Mouse (Mus musculus) midbrain, embryonic 16.5 days (tissue): Measurements from ENCODE around the gene Oxct2b. TPM values are rescaled to one million over a fixed set of nuclear protein-coding genes. Genes with fewer than 3 reads are reported as not detected.
A peak's percentile ranks its signal among the peaks of the same experiment; 100 is the strongest.

Experiments used
- ATAC-seq: fragments of 200-750 bp; cut with Nextera tagmentation; 2 replicates; pipeline ENCODE4 v1.8.0; 2017; ENCODE audit warnings: moderate TSS enrichment
- H3K27ac ChIP-seq: fragments of 300-500 bp; sonication (generic); 2 replicates; pipeline ENCODE4 v1.5.1; 2014; ENCODE audit warnings: mild to moderate bottlenecking, low read length, mixed read lengths
- H3K27me3 ChIP-seq: fragments of 300-500 bp; sonication (generic); 2 replicates; pipeline ENCODE4 v1.6.1; 2014; ENCODE audit warnings: low read depth, low read length, mixed read lengths; ENCODE audit not compliant: control insufficient read depth, insufficient read depth
- H3K36me3 ChIP-seq: fragments of 300-500 bp; sonication (generic); 2 replicates; pipeline ENCODE4 v1.6.1; 2014; ENCODE audit warnings: mild to moderate bottlenecking, low read length, moderate library complexity, mixed read lengths; ENCODE audit not compliant: control insufficient read depth, insufficient read depth
- H3K4me1 ChIP-seq: fragments of 300-500 bp; sonication (generic); 2 replicates; pipeline ENCODE4 v1.6.1; 2014; ENCODE audit warnings: mild to moderate bottlenecking, low read length, mixed read lengths; ENCODE audit not compliant: control insufficient read depth, insufficient read depth
- H3K4me2 ChIP-seq: fragments of 300-500 bp; sonication (generic); 2 replicates; pipeline ENCODE4 v1.6.1; 2014; ENCODE audit warnings: mild to moderate bottlenecking, low read length, mixed read lengths
- H3K4me3 ChIP-seq: fragments of 300-500 bp; sonication (generic); 2 replicates; pipeline ENCODE4 v1.5.1; 2014; ENCODE audit warnings: low read depth, mild to moderate bottlenecking, low read length, moderate library complexity, mixed read lengths
- H3K9ac ChIP-seq: fragments of 300-500 bp; sonication (generic); 2 replicates; pipeline ENCODE4 v1.6.1; 2014; ENCODE audit warnings: low read depth, low read length, mixed read lengths
- H3K9me3 ChIP-seq: fragments of 300-500 bp; sonication (generic); replicated peaks from 2 replicates; pipeline ENCODE4 v1.6.1; 2014; ENCODE audit warnings: mild to moderate bottlenecking, low read length, mixed read lengths; ENCODE audit not compliant: control insufficient read depth, poor library complexity, severe bottlenecking
- WGBS: fragments of 180-500 bp; shearing (Covaris S2); extraction: QIAGEN DNeasy Blood & Tissue Kit; methylation state at CpG from one replicate; pipeline ENCODE4 v1.1.7; 2014; 5-methylcytosine and 5-hydroxymethylcytosine counted together
- polyA plus RNA-seq: library from polyadenylated mRNA; unstranded; fragments of >200 nt; fragmentation: Nextera tagmentation; extraction: Ambion mirVana; gene quantifications from 2 replicates; pipeline ENCODE4 v1.2.1, GENCODE M21; 2015

The Oxct2b gene
- polyA plus RNA-seq, 1 experiment from 2014 or later = 0.54 TPM

DNA sequence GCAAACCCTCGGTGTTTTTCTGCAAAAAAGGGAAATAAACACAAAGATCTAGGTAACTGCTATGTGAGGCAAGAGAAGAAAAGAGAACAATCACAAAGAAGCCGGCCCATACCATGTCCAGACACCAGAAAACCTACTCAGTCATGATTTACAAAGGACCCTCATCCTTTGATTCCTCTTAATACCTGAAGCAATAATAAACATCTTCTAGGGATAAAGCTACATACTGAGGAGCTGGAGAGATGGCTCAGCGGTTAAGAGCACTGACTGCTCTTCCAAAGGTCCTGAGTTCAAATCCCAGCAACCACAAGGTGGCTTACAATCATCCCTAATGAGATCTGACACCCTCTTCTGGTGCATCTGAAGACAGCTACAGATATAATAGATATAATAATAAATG, 21.5 kb downstream of the Oxct2b start:
- WGBS = 82% methylated on average over 3 of the region's 3 CpGs
- no peak for ATAC-seq
- Histone ChIP-seq H3K27me3 (no peaks in the 10 kb centered on the region), H3K9ac (no peak overlapping the region), H3K4me3 (no peak overlapping the region), H3K9me3 (no peaks in the 10 kb centered on the region), H3K4me1 (peaks cover 19% of the 10 kb centered on the region), H3K4me2 (no peak overlapping the region), H3K27ac (no peak overlapping the region), H3K36me3 (peaks cover 12% of the 10 kb centered on the region)

DNA sequence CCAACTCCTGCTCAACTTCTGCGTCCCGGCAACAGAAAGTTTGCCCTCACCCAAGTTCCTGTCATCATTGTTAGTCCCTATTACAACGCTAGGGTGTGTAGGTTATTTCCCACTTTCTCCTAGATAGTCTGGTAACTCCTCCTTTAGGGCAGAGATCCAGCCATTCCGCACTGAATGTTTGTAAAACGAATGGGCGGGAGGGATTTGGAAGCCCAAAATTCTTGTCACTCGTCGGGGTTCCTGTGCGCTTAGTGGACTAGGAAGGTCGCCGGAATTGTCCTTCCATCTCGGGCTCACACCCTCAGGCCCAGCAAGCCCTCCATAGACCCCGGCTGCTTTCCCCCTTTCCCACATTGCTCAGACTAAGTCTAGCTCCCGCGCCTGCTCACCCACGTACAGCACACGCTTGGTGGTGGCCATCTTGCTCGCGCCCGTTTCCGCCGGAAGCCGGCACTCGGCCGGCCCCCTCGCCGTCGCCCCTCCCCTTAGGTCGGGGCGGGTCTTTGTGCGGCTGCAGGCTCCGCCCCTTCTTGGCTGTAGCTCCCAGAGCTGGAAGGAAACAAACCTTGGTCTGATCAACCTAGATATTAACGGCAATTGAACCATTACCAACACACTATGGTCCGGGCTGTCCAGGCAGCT, 23.6 kb downstream of the Oxct2b start, which contains the start of gene Ppie:
Gene Ppie (minus strand): TSS at position 439 of the 642 bp plus-strand sequence.
- Histone ChIP-seq H3K27me3 (no peaks in the 10 kb centered on the region), H3K27ac (peak within 1 kb of the TSS; percentile 74), H3K9ac (peak within 1 kb of the TSS; percentile 59), H3K4me2 (peak within 1 kb of the TSS; percentile 80), H3K36me3 (peaks cover 8% of the 10 kb centered on the region), H3K4me1 (peaks cover 19% of the 10 kb centered on the region), H3K4me3 (peak within 1 kb of the TSS; percentile 54), H3K9me3 (no peaks in the 10 kb centered on the region)
- under 1% methylated on average over 34 of the region's 34 CpGs for WGBS
- peak; percentile 97 for ATAC-seq

DNA sequence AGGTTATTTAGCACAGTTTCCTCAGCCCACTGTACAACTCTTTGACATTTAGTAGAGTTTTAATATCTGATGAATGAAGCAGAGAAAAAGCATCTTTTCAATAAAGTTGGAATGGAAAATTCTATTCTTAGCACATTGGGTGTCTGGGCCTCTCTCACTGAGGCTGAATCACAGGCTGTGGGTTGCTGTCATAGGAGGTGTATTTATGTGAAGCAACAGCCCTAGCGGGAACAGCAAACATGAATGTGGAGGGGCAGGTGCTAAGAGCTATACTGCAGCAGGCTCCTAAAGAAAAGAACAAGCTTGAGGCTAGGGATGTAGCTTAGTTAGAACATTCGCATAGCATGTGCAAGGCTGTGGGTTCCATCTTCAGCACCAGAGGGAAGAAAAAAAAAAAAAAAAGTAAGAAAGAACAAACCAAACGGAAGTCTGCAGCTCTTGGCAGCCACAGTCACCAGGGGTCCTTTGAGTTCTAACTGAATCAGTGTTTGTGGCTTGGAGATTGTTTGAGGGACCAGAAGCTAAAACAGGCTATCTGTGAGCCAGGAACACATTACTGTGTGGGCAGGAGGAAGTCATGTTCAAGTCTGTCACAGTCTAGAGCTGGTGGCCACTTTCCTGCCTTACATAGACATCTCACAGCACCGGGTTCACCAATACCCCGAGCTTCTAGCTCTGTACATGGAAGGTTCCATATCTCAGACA, 31.5 kb downstream of the Oxct2b start:
- no peaks in the 10 kb centered on the region for H3K4me1 ChIP-seq
- ATAC-seq = no peak
- H3K27ac ChIP-seq = no peak overlapping the region
- H3K36me3 ChIP-seq = no peaks in the 10 kb centered on the region
- no peak overlapping the region for H3K9ac ChIP-seq
- H3K9me3 ChIP-seq = no peaks in the 10 kb centered on the region
- no peak overlapping the region for H3K4me3 ChIP-seq
- 0 out of 2 replicates have a peak, but pooled peaks cover 2% of the 10 kb centered on the region for H3K27me3 ChIP-seq
- WGBS = 77% methylated on average over 5 of the region's 5 CpGs
- no peak overlapping the region for H3K4me2 ChIP-seq

DNA sequence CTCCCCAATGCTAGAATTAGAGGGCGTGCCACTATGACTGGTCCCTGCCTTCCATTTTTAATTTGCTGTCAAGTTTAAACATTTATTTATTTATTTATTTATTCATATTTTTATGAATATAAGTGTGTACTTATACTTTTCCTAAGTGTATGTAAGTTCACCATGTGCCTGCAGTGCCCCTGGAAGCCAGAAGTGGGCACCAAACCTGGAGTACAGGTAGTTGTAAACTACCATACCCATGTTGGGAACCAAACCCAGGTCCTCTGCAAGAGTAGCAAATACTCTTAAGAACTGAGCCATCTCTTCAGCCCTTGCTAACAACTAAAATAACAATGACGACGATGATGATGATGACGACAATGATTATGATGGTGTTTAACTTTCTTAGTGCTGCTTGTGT, 35.9 kb downstream of the Oxct2b start:
- WGBS = 75% methylated on average over 4 of the region's 4 CpGs
- ATAC-seq = no peak
- Histone ChIP-seq H3K9me3 (no peaks in the 10 kb centered on the region), H3K4me1 (no peaks in the 10 kb centered on the region), H3K36me3 (no peaks in the 10 kb centered on the region), H3K27ac (no peak overlapping the region), H3K4me2 (no peak overlapping the region), H3K27me3 (no peaks in the 10 kb centered on the region), H3K9ac (no peak overlapping the region), H3K4me3 (no peak overlapping the region)

DNA sequence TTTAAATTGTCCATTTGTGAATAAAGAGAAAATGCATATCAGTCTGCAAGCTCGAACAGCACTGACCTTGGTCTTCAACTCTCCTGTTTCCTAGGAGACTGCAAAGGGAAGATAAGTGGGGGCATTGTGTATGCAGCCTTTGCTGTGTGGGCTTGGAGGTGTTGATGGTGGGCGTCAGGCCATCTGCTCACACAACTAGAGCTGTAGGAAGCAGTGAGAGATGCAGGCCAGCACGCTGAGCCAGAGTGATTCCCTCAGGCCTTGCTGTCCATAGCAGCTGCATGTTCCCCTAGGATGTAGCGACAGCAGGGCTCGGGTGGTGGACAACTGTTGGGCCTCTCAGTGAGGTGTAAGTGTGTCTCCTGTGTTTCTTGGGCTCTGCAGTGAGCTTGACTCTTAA, 36.9 kb downstream of the Oxct2b start:
- WGBS = 43% methylated on average over 5 of the region's 5 CpGs
- Histone ChIP-seq H3K36me3 (no peaks in the 10 kb centered on the region), H3K27ac (no peak overlapping the region)

DNA sequence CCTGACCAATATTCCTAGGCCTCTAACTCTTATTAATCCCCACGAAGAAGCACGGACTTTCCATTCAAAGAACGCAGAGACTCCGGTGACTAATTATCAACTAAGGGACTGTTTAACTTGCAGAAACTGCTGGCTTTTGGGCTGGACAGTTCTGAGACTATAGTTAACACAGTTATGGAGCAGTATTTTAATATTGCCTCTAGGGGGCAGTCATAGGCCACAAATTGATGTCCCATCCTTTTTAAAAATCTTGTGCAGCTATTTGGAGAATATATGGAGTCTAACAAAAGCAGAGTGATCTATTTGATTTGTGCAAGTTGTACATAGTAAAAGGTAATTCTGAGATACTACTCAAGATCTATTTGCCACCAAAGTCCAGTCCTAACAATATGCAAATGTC, 38.9 kb downstream of the Oxct2b start:
- H3K4me3 ChIP-seq = no peak overlapping the region
- no peak overlapping the region for H3K9ac ChIP-seq
- H3K4me1 ChIP-seq = no peaks in the 10 kb centered on the region
- H3K4me2 ChIP-seq = no peak overlapping the region
- 25% methylated on average over 4 of the region's 4 CpGs for WGBS
- no peak overlapping the region for H3K27ac ChIP-seq
- H3K36me3 ChIP-seq = no peaks in the 10 kb centered on the region
- H3K9me3 ChIP-seq = no peaks in the 10 kb centered on the region
- peak; percentile 28; the same call in 1 of the 2 replicates for ATAC-seq
- H3K27me3 ChIP-seq = no peaks in the 10 kb centered on the region

More for the DNA sequence above, 36.9 kb downstream of the Oxct2b start:
- H3K4me3 ChIP-seq = no peak overlapping the region
- H3K9me3 ChIP-seq = no peaks in the 10 kb centered on the region
- no peak for ATAC-seq
- H3K27me3 ChIP-seq = no peaks in the 10 kb centered on the region
- no peaks in the 10 kb centered on the region for H3K4me1 ChIP-seq
- H3K4me2 ChIP-seq = no peak overlapping the region
- H3K9ac ChIP-seq = peak overlapping the region; percentile 44; the same call in 1 of the 2 replicates

DNA sequence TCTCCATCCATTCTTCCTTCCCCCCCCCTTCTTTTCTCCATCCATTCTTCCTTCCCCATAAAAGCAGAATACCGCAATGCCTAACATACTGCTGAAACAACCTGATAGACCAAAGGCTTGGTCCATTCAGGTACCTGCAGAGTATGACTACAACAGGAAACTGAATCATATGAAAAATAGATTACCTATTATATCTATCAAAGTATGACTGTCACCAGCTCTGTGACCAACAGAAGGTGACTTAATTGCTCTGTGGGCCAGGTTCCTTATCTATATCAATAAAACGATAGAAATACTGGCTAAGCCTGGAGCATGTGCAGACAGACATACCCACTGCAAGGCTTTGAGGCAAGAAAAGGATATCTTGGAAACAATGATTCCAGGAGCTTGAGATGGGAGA, 39.4 kb downstream of the Oxct2b start:
- Histone ChIP-seq H3K27ac (no peak overlapping the region), H3K27me3 (no peaks in the 10 kb centered on the region), H3K4me3 (no peak overlapping the region), H3K4me2 (no peak overlapping the region), H3K9me3 (no peaks in the 10 kb centered on the region), H3K4me1 (no peaks in the 10 kb centered on the region), H3K9ac (no peak overlapping the region), H3K36me3 (no peaks in the 10 kb centered on the region)
- 71% methylated on average over 2 of the region's 2 CpGs for WGBS
- no peak for ATAC-seq

DNA sequence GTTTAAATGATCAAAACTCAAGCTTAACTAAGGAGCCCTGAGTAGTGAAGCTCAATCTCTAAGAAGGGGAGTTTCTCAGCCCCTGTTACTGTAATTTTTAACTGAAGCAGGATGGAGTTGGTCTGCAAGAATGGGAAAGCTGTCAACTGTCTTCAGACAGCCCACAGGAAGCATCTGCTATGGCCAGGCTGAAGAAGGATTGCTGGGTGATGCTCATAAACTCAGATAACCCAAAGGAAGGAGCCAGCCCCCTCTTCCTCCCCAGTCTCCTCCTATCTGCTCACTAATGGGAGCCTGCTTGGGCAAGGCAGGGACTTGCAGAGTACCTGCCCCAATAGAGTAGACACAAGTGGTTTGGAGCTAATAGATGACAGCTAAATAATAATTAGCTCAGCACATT, 39.8 kb downstream of the Oxct2b start:
- H3K4me1 ChIP-seq = no peaks in the 10 kb centered on the region
- H3K4me3 ChIP-seq = no peak overlapping the region
- H3K27ac ChIP-seq = no peak overlapping the region
- H3K9ac ChIP-seq = no peak overlapping the region
- no peaks in the 10 kb centered on the region for H3K9me3 ChIP-seq
- no peak for ATAC-seq
- H3K27me3 ChIP-seq = no peaks in the 10 kb centered on the region
- no peaks in the 10 kb centered on the region for H3K36me3 ChIP-seq
- no peak overlapping the region for H3K4me2 ChIP-seq

DNA sequence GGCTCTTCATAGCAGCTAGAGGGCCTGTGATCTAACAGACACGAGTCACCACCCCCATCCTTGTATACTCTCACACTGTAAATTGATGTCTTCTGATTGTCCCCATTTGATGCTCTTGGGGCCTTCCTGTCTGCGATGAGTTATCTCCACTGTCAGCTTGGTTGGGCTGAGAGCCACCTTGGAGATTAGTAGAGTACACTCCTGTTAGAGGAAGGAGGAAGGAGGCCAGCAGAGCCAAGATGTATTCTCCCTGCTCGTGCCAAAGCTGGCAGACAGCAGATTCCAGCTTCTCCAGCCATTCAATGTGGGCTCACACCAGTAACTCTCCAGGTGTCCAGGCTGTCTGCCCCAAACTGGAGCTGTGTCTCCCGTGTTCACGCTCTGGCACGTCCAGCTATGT, 44.5 kb downstream of the Oxct2b start:
- H3K36me3 ChIP-seq = no peaks in the 10 kb centered on the region
- ATAC-seq = no peak
- H3K27ac ChIP-seq = no peak overlapping the region
- peaks cover 7% of the 10 kb centered on the region for H3K4me1 ChIP-seq
- 83% methylated on average over 6 of the region's 6 CpGs for WGBS
- H3K9ac ChIP-seq = no peak overlapping the region
- no peaks in the 10 kb centered on the region for H3K27me3 ChIP-seq
- no peaks in the 10 kb centered on the region for H3K9me3 ChIP-seq
- no peak overlapping the region for H3K4me3 ChIP-seq
- no peak overlapping the region for H3K4me2 ChIP-seq
